Mouse (Mus musculus) C2C12 (cell line): ENCODE data around the gene Tuft1.
"Not testable (repeated sequence)": the region's sequence is repeated elsewhere in the genome, so short reads cannot be mapped to it uniquely, and the experiment has no call there.

ENCODE experiments used
- CTCF ChIP-seq: IDR thresholded peaks from one replicate; pipeline ENCODE4 v1.5.1; 2011; ENCODE audit not compliant: control insufficient read depth, insufficient read depth, insufficient read length
- MAX ChIP-seq: IDR thresholded peaks from one replicate; pipeline ENCODE4 v1.6.1; 2011; ENCODE audit warnings: mild to moderate bottlenecking, control low read depth
- MYOG ChIP-seq: IDR thresholded peaks from one replicate; pipeline ENCODE4 v1.6.1; 2011; ENCODE audit not compliant: control insufficient read depth, insufficient read length; ENCODE audit errors: extremely low read depth
- USF1 ChIP-seq: IDR thresholded peaks from one replicate; pipeline ENCODE4 v1.6.1; 2011; ENCODE audit warnings: low read depth, mild to moderate bottlenecking, control low read depth, moderate library complexity

DNA sequence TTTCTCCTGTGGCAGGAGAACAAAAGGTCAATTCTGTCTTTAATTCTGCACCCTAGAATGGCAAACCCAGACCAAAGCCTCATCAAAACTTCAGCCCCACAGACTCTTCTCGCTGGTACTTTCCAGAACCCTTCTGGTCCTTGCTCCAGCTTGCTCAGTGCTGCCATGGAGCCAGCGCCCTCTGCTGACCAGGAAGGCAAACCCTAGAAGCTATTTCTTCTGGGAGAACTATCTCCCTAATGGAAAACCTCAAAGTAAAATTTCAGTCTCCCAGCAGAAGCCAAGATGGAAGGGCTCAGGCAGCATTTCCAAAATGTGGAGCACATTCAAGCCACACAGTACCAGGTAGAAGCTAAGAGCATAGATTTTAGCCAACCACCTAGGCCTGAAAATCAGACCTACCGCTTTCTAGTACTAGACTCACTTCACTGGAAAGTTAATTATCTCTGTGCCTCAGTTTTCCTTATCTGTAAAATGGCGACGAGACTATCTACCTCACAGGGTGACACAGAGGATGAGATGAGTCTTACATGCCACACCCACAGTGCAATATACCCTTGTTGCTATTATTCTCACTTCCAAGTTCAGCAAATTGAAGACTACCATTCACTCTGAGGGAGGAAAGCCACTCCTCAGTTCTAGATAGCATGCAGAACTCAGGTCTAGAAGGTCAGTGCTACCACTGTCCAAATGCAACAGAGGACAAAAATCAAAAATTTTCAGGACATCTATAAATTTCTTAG, 6.6 kb upstream of the Tuft1 start:
- not testable (repeated sequence) for TF ChIP-seq MYOG, CTCF, USF1, MAX
